Mouse (Mus musculus) heart, postnatal 0 days (tissue): ENCODE measurements around the gene Spata31d1d.

Experiments used
- CTCF ChIP-seq: IDR thresholded peaks from 2 replicates; pipeline ENCODE4 v1.5.1; 2016; ENCODE audit warnings: antibody characterized with exemption, control low read depth, low read depth
- EP300 ChIP-seq: IDR thresholded peaks from 2 replicates; pipeline ENCODE4 v1.6.1; 2016; ENCODE audit warnings: antibody characterized with exemption, low read depth

- no peak for TF ChIP-seq EP300
- TF ChIP-seq CTCF: no peak
Measured at GRCm38 (mm10) chr13:59688338-59688770, 43.2 kb downstream of the Spata31d1d start.
